Mouse (Mus musculus) myocyte (in vitro differentiated cells): ENCODE measurements around the gene Utp15. TPM values are rescaled to one million over a fixed set of nuclear protein-coding genes. Genes with fewer than 3 reads are reported as not detected.

Experiments used
- H3K27me3 ChIP-seq: one replicate; pipeline ENCODE4 v1.6.1; 2011; ENCODE audit not compliant: control insufficient read depth, insufficient read depth, insufficient read length
- H3K36me3 ChIP-seq: one replicate; pipeline ENCODE4 v1.6.1; 2011; ENCODE audit not compliant: control insufficient read depth, insufficient read depth
- H3K4me2 ChIP-seq: one replicate; pipeline ENCODE4 v1.6.1; 2011; ENCODE audit warnings: low read depth, control low read depth
- H3K4me3 ChIP-seq: one replicate; pipeline ENCODE4 v1.5.1; 2011; ENCODE audit warnings: mild to moderate bottlenecking, control low read depth, moderate library complexity
- H3K79me2 ChIP-seq: one replicate; pipeline ENCODE4 v1.6.1; 2011; ENCODE audit not compliant: control insufficient read depth, insufficient read depth
- H3ac ChIP-seq: one replicate; pipeline ENCODE4 v1.6.1; 2011; ENCODE audit not compliant: control insufficient read depth, insufficient read length
- CEBPB ChIP-seq: IDR thresholded peaks from 2 replicates; pipeline ENCODE4 v1.6.1; 2011; ENCODE audit warnings: mild to moderate bottlenecking, moderate library complexity; ENCODE audit not compliant: poor library complexity, insufficient read depth, severe bottlenecking
- E2F4 ChIP-seq: IDR thresholded peaks from one replicate; pipeline ENCODE4 v1.6.1; 2011; ENCODE audit warnings: mild to moderate bottlenecking, control low read depth, moderate library complexity; ENCODE audit not compliant: insufficient read depth
- MAX ChIP-seq: IDR thresholded peaks from one replicate; pipeline ENCODE4 v1.6.1; 2011; ENCODE audit warnings: low read depth, mild to moderate bottlenecking, control low read depth
- MYOD1 ChIP-seq, 3 experiments: IDR thresholded peaks; one replicate each; pipeline ENCODE4 v1.6.1; 2011; ENCODE audit warnings: control low read depth in 2 of 3, low read depth in 2 of 3, mild to moderate bottlenecking in 2 of 3, moderate library complexity in 1 of 3; ENCODE audit not compliant: insufficient read length in 2 of 3, control insufficient read depth in 1 of 3
- MYOG ChIP-seq, 3 experiments: IDR thresholded peaks; one replicate each; pipeline ENCODE4 v1.6.1; 2011; ENCODE audit warnings: control low read depth in 2 of 3, low read depth in 2 of 3, mild to moderate bottlenecking in 2 of 3; ENCODE audit not compliant: insufficient read length in 2 of 3, control insufficient read depth in 1 of 3, insufficient read depth in 1 of 3
- POLR2A ChIP-seq: IDR thresholded peaks from one replicate; pipeline ENCODE4 v1.6.1; 2011; ENCODE audit warnings: low read depth, mild to moderate bottlenecking, control low read depth, moderate library complexity; ENCODE audit not compliant: insufficient read length
- POLR2AphosphoS2 ChIP-seq: IDR thresholded peaks from one replicate; pipeline ENCODE4 v1.6.1; 2011; ENCODE audit warnings: low read depth, control low read depth; ENCODE audit not compliant: insufficient read length
- REST ChIP-seq: IDR thresholded peaks from one replicate; pipeline ENCODE4 v1.6.1; 2011; ENCODE audit warnings: mild to moderate bottlenecking, control low read depth, moderate library complexity; ENCODE audit not compliant: insufficient read depth, insufficient read length
- SRF ChIP-seq: IDR thresholded peaks from one replicate; pipeline ENCODE4 v1.6.1; 2011; ENCODE audit warnings: low read depth; ENCODE audit not compliant: control insufficient read depth, insufficient read length
- TCF12 ChIP-seq: IDR thresholded peaks from one replicate; pipeline ENCODE4 v1.6.1; 2011; ENCODE audit warnings: mild to moderate bottlenecking, control low read depth; ENCODE audit not compliant: poor library complexity, insufficient read depth, severe bottlenecking
- TCF3 ChIP-seq: IDR thresholded peaks from one replicate; pipeline ENCODE4 v1.6.1; 2011; ENCODE audit warnings: low read depth, control low read depth; ENCODE audit not compliant: insufficient read length
- USF1 ChIP-seq: IDR thresholded peaks from one replicate; pipeline ENCODE4 v1.6.1; 2011; ENCODE audit warnings: low read depth, mild to moderate bottlenecking, control low read depth, moderate library complexity
- polyA plus RNA-seq: library from polyadenylated mRNA; unstranded; fragments of >200 nt; fragmentation: generic; extraction: Trizol; gene quantifications from one replicate; pipeline ENCODE4 v1.2.1, GENCODE M21; 2012; ENCODE audit warnings: missing spikeins

Gene Utp15
- polyA plus RNA-seq, 1 experiment, result 7.3 TPM

GRCm38 (mm10) chr13:98277501-98277900, 14.7 kb upstream of the Utp15 start:
- no peaks in the 10 kb centered on the region for H3K27me3 ChIP-seq
- no peak overlapping the region for H3K4me3 ChIP-seq
- peaks cover 13% of the 10 kb centered on the region for H3K36me3 ChIP-seq
- no peaks in the 10 kb centered on the region for H3K79me2 ChIP-seq
- H3K4me2 ChIP-seq, result no peak overlapping the region
- no peak overlapping the region for H3ac ChIP-seq
- TF ChIP-seq MYOG (IDR thresholded peaks at IDR 0.05; ENCODE audit: control insufficient read depth in 1 of 3, insufficient read depth in 1 of 3, insufficient read length in 2 of 3, low read depth in 2 of 3), result no peak
- no peak for TF ChIP-seq POLR2AphosphoS2
- no peak for TF ChIP-seq TCF12
- TF ChIP-seq E2F4, result no peak
- no peak for TF ChIP-seq CEBPB
- no peak for TF ChIP-seq REST
- no peak for TF ChIP-seq SRF
- no peak for TF ChIP-seq MAX
- no peak for TF ChIP-seq USF1
- no peak for TF ChIP-seq POLR2A
- no peak for TF ChIP-seq TCF3
- no peak for TF ChIP-seq MYOD1 (IDR thresholded peaks at IDR 0.05; ENCODE audit: control insufficient read depth in 1 of 3, insufficient read length in 2 of 3, low read depth in 2 of 3)

GRCm38 (mm10) chr13:98276253-98276652, 13.4 kb upstream of the Utp15 start:
- H3K79me2 ChIP-seq, result no peaks in the 10 kb centered on the region
- peaks cover 18% of the 10 kb centered on the region for H3K36me3 ChIP-seq
- H3ac ChIP-seq, result no peak overlapping the region
- H3K4me3 ChIP-seq, result no peak overlapping the region
- TF ChIP-seq MYOG (IDR thresholded peaks at IDR 0.05; ENCODE audit: control insufficient read depth in 1 of 3, insufficient read depth in 1 of 3, insufficient read length in 2 of 3, low read depth in 2 of 3), result peak in 1 of 3 experiments; percentile 73
- peak in 2 of 3 experiments; percentile 39 to 69 for TF ChIP-seq MYOD1 (IDR thresholded peaks at IDR 0.05; ENCODE audit: control insufficient read depth in 1 of 3, insufficient read length in 2 of 3, low read depth in 2 of 3)
- TF ChIP-seq REST, result no peak
- no peaks in the 10 kb centered on the region for H3K27me3 ChIP-seq
- H3K4me2 ChIP-seq, result no peak overlapping the region

- TF ChIP-seq POLR2A (no peak), MYOG (IDR thresholded peaks at IDR 0.05; ENCODE audit: control insufficient read depth in 1 of 3, insufficient read depth in 1 of 3, insufficient read length in 2 of 3, low read depth in 2 of 3) (peak in 2 of 3 experiments; percentile 40 to 68), POLR2AphosphoS2 (no peak), TCF3 (no peak)
- peaks cover 18% of the 10 kb centered on the region for H3K36me3 ChIP-seq
- H3ac ChIP-seq, result no peak overlapping the region
- no peaks in the 10 kb centered on the region for H3K27me3 ChIP-seq
- no peak overlapping the region for H3K4me3 ChIP-seq
- no peak overlapping the region for H3K4me2 ChIP-seq
- no peaks in the 10 kb centered on the region for H3K79me2 ChIP-seq
These were observed 12.8 kb upstream of the Utp15 start for GRCm38 (mm10) chr13:98275646-98276045.

- H3K36me3 ChIP-seq, result peaks cover 18% of the 10 kb centered on the region
These were observed 11.2 kb upstream of the Utp15 start for GRCm38 (mm10) chr13:98274023-98274422.

GRCm38 (mm10) chr13:98264111-98264510, 1.3 kb upstream of the Utp15 start:
- no peak for TF ChIP-seq USF1
- no peak for TF ChIP-seq MYOG (IDR thresholded peaks at IDR 0.05; ENCODE audit: control insufficient read depth in 1 of 3, insufficient read depth in 1 of 3, insufficient read length in 2 of 3, low read depth in 2 of 3)
- TF ChIP-seq MYOD1 (IDR thresholded peaks at IDR 0.05; ENCODE audit: control insufficient read depth in 1 of 3, insufficient read length in 2 of 3, low read depth in 2 of 3), result no peak
- no peak for TF ChIP-seq SRF
- TF ChIP-seq REST, result no peak
- Histone ChIP-seq H3K4me2 (peak overlapping the region; percentile 91), H3K36me3 (peaks cover 28% of the 10 kb centered on the region), H3K27me3 (no peaks in the 10 kb centered on the region), H3K79me2 (peaks cover 23% of the 10 kb centered on the region), H3ac (no peak overlapping the region), H3K4me3 (peak overlapping the region; percentile 72)

More at GRCm38 (mm10) chr13:98274023-98274422, 11.2 kb upstream of the Utp15 start:
- Histone ChIP-seq H3K79me2 (no peaks in the 10 kb centered on the region), H3K4me3 (no peak overlapping the region), H3K27me3 (no peaks in the 10 kb centered on the region), H3ac (no peak overlapping the region), H3K4me2 (no peak overlapping the region)
- TF ChIP-seq MYOD1 (IDR thresholded peaks at IDR 0.05; ENCODE audit: control insufficient read depth in 1 of 3, insufficient read length in 2 of 3, low read depth in 2 of 3) (no peak), MAX (no peak), TCF12 (no peak), E2F4 (no peak)

- TF ChIP-seq MYOG (IDR thresholded peaks at IDR 0.05; ENCODE audit: control insufficient read depth in 1 of 3, insufficient read depth in 1 of 3, insufficient read length in 2 of 3, low read depth in 2 of 3), result no peak
- TF ChIP-seq REST, result no peak
- TF ChIP-seq TCF3, result no peak
- TF ChIP-seq POLR2AphosphoS2, result no peak
- TF ChIP-seq TCF12, result no peak
- TF ChIP-seq POLR2A, result no peak
- no peak for TF ChIP-seq CEBPB
- TF ChIP-seq E2F4, result no peak
- TF ChIP-seq MYOD1 (IDR thresholded peaks at IDR 0.05; ENCODE audit: control insufficient read depth in 1 of 3, insufficient read length in 2 of 3, low read depth in 2 of 3), result no peak
- TF ChIP-seq USF1, result no peak
- TF ChIP-seq MAX, result no peak
- TF ChIP-seq SRF, result no peak
- H3K4me2 ChIP-seq, result peak overlapping the region; percentile 91
- H3K4me3 ChIP-seq, result peak overlapping the region; percentile 72
- peaks cover 31% of the 10 kb centered on the region for H3K36me3 ChIP-seq
- no peaks in the 10 kb centered on the region for H3K27me3 ChIP-seq
- peaks cover 23% of the 10 kb centered on the region for H3K79me2 ChIP-seq
- H3ac ChIP-seq, result peak overlapping the region; percentile 82
These were observed 682 bp upstream of the Utp15 start for GRCm38 (mm10) chr13:98263458-98263987.
